Mouse (Mus musculus): ENCODE data around the gene Fer1l4. TPM values are rescaled to one million over a fixed set of nuclear protein-coding genes. Genes with fewer than 3 reads are reported as not detected.

Gene Fer1l4
- polyA plus RNA-seq, 1 experiment from 2014 or later, result not detected

DNA sequence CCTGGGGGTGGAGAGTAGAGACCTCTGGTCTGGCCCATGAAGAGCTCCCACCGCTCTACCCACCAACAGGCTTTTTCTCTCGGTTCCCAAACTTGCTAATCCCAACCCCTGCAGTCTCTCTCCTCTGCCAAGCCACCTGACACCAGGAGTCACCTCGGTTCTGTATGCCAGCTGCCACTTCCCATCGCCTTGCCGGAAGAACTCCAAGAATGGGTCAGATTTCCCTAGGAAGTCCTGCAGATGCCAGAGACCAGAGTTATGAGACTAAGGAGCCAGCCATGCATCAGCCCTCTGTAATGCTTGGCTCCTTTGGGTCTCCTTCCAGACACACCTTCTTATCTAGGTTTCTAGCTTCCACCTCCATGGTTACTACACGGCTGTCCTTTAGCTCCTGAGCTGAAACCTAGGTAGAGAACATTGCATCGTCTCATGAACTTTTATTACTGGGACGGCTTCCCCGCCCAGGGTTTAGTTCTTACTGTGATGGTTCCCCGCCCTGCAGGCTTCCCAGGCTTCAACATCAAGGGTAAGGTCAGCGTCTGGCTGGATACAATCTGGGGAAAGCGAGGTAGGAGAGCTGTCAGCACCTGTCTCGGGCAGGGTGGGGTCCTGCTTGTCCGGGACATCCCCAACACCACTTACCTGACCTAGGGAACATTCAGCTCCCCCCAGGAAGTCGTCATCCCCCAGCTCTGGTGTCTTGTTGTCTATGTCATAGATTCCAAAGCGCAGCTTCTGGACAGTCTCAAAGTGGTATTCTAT, 25.9 kb upstream of the Fer1l4 start:
- Histone ChIP-seq H3K4me3 (ENCODE audit: low read depth, low read length) (no peak overlapping the region), H3K4me2 (replicated peaks; ENCODE audit: low read depth, low read length) (no peak overlapping the region), H3K36me3 (ENCODE audit: control insufficient read depth, insufficient read depth, low read length) (peaks cover 23% of the 10 kb centered on the region; the same call in 1 of the 2 replicates), H3K27ac (ENCODE audit: low read depth, low read length) (no peak overlapping the region), H3K27me3 (ENCODE audit: control insufficient read depth, insufficient read depth, low read length) (no peaks in the 10 kb centered on the region), H3K4me1 (replicated peaks; ENCODE audit: control insufficient read depth, insufficient read depth, low read length) (no peaks in the 10 kb centered on the region), H3K9ac (ENCODE audit: low read depth, low read length) (no peak overlapping the region), H3K9me3 (ENCODE audit: control insufficient read depth, low read length) (no peaks in the 10 kb centered on the region)
- no peak for ATAC-seq (ENCODE audit: low FRiP score)
- 95% methylated on average over 16 of the region's 16 CpGs for WGBS
- DNase-seq (ENCODE audit: low spot score), result no peak

DNA sequence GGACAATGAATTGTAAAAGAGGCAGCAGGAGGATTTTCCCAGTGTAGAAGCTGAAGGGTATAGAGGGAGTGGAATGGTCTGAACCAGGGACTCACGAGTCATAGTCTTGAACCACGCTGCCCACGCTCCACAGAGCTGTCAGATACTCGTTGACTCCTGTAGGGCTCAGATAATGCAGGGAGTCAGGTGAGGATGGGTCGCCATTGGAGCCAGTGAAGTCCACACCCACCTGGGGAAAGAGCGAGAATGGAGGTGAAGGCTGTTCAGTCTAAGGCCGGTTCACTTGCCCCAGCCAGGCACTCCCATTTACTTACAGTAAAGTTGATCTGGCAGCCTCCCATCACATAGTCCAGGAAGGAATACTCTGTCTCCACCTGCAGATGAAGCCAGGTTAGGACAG, 24.7 kb upstream of the Fer1l4 start:
- Histone ChIP-seq H3K36me3 (ENCODE audit: control insufficient read depth, insufficient read depth, low read length) (peaks cover 25% of the 10 kb centered on the region; the same call in 1 of the 2 replicates), H3K4me3 (ENCODE audit: low read depth, low read length) (no peak overlapping the region), H3K27me3 (ENCODE audit: control insufficient read depth, insufficient read depth, low read length) (no peaks in the 10 kb centered on the region), H3K4me1 (replicated peaks; ENCODE audit: control insufficient read depth, insufficient read depth, low read length) (no peaks in the 10 kb centered on the region), H3K27ac (ENCODE audit: low read depth, low read length) (no peak overlapping the region), H3K9ac (ENCODE audit: low read depth, low read length) (no peak overlapping the region), H3K9me3 (ENCODE audit: control insufficient read depth, low read length) (no peaks in the 10 kb centered on the region), H3K4me2 (replicated peaks; ENCODE audit: low read depth, low read length) (no peak overlapping the region)
- 91% methylated on average over 7 of the region's 7 CpGs for WGBS
- ATAC-seq (ENCODE audit: low FRiP score) (no peak), DNase-seq (ENCODE audit: low spot score) (no peak)

DNA sequence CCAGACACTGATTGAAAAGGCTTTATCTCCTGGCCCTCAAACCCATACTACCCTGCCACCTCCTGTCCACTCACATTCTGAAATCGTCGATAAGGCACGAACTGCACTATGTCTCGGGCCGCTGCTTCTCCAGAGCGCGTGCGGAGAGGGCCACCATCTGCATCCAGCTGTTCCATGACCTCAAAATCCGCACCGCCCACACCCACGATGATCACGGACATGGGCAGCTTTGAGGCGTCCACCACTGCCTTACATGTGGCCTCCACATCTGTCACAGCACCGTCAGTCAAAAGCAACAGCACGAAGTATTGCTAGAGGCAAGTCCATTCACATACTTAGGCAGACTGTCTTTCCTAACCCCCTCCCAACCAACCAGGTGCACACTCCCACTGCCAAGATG, 21.0 kb upstream of the Fer1l4 start:
- no peak overlapping the region for H3K9ac ChIP-seq (ENCODE audit: low read depth, low read length)

DNA sequence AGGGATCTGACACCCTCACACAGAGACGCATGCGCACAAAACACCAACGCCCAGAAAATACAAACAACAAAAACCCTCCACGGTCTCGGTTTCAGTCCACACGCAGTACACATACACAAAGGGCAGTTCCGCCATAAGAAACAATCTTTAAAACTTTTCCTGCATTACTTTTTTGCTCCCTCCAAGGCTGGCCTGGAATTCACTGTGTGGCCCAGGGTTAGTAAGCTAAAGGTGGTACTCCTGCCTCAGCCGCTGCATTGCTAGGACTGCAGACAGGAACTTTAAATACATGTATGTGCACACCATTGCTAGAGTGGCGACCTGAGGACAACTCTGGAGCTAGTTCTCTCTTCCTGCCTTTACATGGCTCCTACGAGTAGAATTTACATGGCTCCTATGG, 18.5 kb upstream of the Fer1l4 start:
- Histone ChIP-seq H3K9me3 (ENCODE audit: control insufficient read depth, low read length) (no peaks in the 10 kb centered on the region), H3K4me3 (ENCODE audit: low read depth, low read length) (no peak overlapping the region), H3K36me3 (ENCODE audit: control insufficient read depth, insufficient read depth, low read length) (peaks cover 10% of the 10 kb centered on the region; the same call in 1 of the 2 replicates), H3K9ac (ENCODE audit: low read depth, low read length) (no peak overlapping the region), H3K4me2 (replicated peaks; ENCODE audit: low read depth, low read length) (no peak overlapping the region), H3K27ac (ENCODE audit: low read depth, low read length) (no peak overlapping the region), H3K4me1 (replicated peaks; ENCODE audit: control insufficient read depth, insufficient read depth, low read length) (no peaks in the 10 kb centered on the region), H3K27me3 (ENCODE audit: control insufficient read depth, insufficient read depth, low read length) (no peaks in the 10 kb centered on the region)
- DNase-seq (ENCODE audit: low spot score) (no peak), ATAC-seq (ENCODE audit: low FRiP score) (no peak)
- WGBS, result 96% methylated on average over 10 of the region's 10 CpGs

More for the DNA sequence above, 21.0 kb upstream of the Fer1l4 start:
- no peak for DNase-seq (ENCODE audit: low spot score)
- ATAC-seq (ENCODE audit: low FRiP score), result no peak
- H3K27me3 ChIP-seq (ENCODE audit: control insufficient read depth, insufficient read depth, low read length), result no peaks in the 10 kb centered on the region
- no peaks in the 10 kb centered on the region for H3K4me1 ChIP-seq (replicated peaks; ENCODE audit: control insufficient read depth, insufficient read depth, low read length)
- H3K36me3 ChIP-seq (ENCODE audit: control insufficient read depth, insufficient read depth, low read length), result peaks cover 27% of the 10 kb centered on the region; the same call in 1 of the 2 replicates
- H3K9me3 ChIP-seq (ENCODE audit: control insufficient read depth, low read length), result no peaks in the 10 kb centered on the region
- H3K27ac ChIP-seq (ENCODE audit: low read depth, low read length), result no peak overlapping the region
- H3K4me3 ChIP-seq (ENCODE audit: low read depth, low read length), result no peak overlapping the region
- H3K4me2 ChIP-seq (replicated peaks; ENCODE audit: low read depth, low read length), result no peak overlapping the region
- WGBS, result 97% methylated on average over 15 of the region's 15 CpGs

DNA sequence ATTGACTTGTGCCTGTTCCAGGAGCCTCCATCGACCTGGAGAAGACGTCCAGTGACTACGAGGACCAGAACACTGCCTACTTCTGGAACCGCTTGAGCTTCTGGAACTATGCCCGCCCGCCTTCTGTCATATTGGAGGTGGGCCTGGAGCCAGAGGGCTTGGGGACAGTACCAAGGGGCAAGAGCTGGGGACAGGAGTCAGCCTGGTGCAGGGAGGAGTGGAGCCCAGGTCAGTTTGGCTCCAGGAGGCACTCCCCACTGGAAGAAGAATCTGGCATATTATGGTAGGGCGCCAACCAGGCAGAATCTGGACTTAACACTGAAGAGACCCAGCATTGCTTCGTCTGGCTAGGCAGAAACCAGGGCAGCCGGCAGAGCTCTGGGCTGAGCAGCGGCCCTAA, 15.2 kb upstream of the Fer1l4 start:
- 97% methylated on average over 10 of the region's 10 CpGs for WGBS

DNA sequence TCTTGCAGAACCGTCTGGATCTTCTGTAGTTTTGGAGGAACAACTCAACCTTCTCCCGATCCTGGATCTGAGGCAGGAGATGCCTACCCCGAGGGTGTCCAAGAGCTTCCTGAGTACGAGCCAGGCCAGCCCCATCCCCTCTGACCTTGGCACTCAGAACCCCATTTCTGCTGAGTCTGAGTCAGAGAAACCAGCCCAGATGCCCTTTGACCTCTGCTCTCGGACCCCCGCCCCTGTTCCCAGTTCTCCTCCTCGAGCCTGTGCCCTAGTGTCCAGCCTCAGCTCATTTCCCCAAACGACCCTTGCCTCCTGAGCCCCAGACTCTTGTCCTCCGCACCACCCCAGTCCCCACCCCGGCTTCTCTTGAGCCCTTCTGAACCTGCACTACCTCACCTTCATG, 13.4 kb upstream of the Fer1l4 start:
- no peak overlapping the region for H3K27ac ChIP-seq (ENCODE audit: low read depth, low read length)

More for the DNA sequence above, 15.2 kb upstream of the Fer1l4 start:
- no peaks in the 10 kb centered on the region for H3K27me3 ChIP-seq (ENCODE audit: control insufficient read depth, insufficient read depth, low read length)
- H3K36me3 ChIP-seq (ENCODE audit: control insufficient read depth, insufficient read depth, low read length), result 0 out of 2 replicates have a peak, but pooled peaks cover 2% of the 10 kb centered on the region
- H3K9me3 ChIP-seq (ENCODE audit: control insufficient read depth, low read length), result no peaks in the 10 kb centered on the region
- no peak overlapping the region for H3K4me3 ChIP-seq (ENCODE audit: low read depth, low read length)
- H3K27ac ChIP-seq (ENCODE audit: low read depth, low read length), result no peak overlapping the region
- H3K4me2 ChIP-seq (replicated peaks; ENCODE audit: low read depth, low read length), result no peak overlapping the region
- no peak overlapping the region for H3K9ac ChIP-seq (ENCODE audit: low read depth, low read length)
- ATAC-seq (ENCODE audit: low FRiP score) (no peak), DNase-seq (ENCODE audit: low spot score) (no peak)
- H3K4me1 ChIP-seq (replicated peaks; ENCODE audit: control insufficient read depth, insufficient read depth, low read length), result no peaks in the 10 kb centered on the region

DNA sequence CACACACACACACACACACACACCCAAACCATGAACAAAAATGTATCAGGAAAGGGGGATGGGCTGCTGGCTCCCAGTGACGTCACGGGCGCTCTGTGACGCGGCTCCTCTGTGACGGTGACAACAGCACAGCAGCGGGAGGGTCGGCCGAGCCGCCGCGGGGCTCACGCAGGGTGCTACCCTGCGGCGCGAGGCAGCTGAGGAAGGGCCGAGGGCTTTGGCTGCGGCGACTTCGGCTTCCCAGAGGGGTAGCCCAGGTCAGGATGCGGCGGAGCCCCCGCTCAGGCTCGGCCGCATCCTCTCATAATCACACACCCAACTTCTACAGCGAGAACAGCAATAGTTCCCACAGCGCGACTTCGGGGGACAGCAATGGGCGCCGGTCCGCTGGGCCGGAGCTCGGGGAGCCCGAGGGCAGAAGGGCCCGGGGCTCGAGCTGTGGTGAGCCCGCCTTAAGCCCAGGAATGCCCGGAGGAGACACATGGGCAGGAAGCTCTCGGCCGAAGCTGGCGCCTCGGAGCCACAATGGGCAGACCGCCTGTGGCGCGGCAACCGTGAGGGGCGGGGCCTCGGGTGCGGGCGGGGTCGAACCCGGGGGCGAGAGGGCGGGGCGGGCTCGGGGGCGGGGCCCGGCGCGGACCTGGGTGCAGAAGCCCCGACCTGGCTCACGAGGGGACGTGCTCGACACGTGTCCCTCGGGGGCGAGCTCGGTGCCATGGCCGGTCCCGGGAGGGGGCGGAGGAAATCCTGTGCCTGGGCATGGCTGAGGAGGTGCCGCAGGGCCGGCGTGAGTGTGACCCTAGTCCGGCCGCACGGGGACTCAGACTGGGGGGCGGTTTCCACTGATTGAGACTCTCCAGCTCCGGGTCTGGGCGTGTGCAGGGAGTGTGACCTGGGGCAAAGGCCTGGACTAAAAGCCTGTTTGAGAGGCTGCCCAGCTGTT, 12.6 kb upstream of the Fer1l4 start, which contains the start of gene Spag4:
Gene Spag4 (plus strand): TSS at position 77 of the 943 bp plus-strand sequence.
- Histone ChIP-seq H3K9ac (ENCODE audit: low read depth, low read length) (peak within 1 kb of the TSS; percentile 80), H3K4me2 (replicated peaks; ENCODE audit: low read depth, low read length) (peak within 1 kb of the TSS; percentile 92), H3K9me3 (ENCODE audit: control insufficient read depth, low read length) (no peaks in the 10 kb centered on the region), H3K4me3 (ENCODE audit: low read depth, low read length) (peak within 1 kb of the TSS; percentile 67), H3K4me1 (replicated peaks; ENCODE audit: control insufficient read depth, insufficient read depth, low read length) (no peaks in the 10 kb centered on the region), H3K36me3 (ENCODE audit: control insufficient read depth, insufficient read depth, low read length) (no peaks in the 10 kb centered on the region), H3K27ac (ENCODE audit: low read depth, low read length) (peak within 1 kb of the TSS; percentile 66), H3K27me3 (ENCODE audit: control insufficient read depth, insufficient read depth, low read length) (no peaks in the 10 kb centered on the region)
- 1% methylated on average over 71 of the region's 81 CpGs for WGBS
- peak; percentile 81 for ATAC-seq (ENCODE audit: low FRiP score)
- peak; percentile 88 for DNase-seq (ENCODE audit: low spot score)

More for the DNA sequence above, 13.4 kb upstream of the Fer1l4 start:
- H3K36me3 ChIP-seq (ENCODE audit: control insufficient read depth, insufficient read depth, low read length), result 0 out of 2 replicates have a peak, but pooled peaks cover 2% of the 10 kb centered on the region
- H3K4me1 ChIP-seq (replicated peaks; ENCODE audit: control insufficient read depth, insufficient read depth, low read length), result no peaks in the 10 kb centered on the region
- DNase-seq (ENCODE audit: low spot score) (no peak), ATAC-seq (ENCODE audit: low FRiP score) (peak; percentile 34; the same call in 1 of the 2 replicates)
- H3K9ac ChIP-seq (ENCODE audit: low read depth, low read length), result peak overlapping the region; percentile 80; the same call in 1 of the 2 replicates
- H3K4me3 ChIP-seq (ENCODE audit: low read depth, low read length), result peak overlapping the region; percentile 67
- H3K4me2 ChIP-seq (replicated peaks; ENCODE audit: low read depth, low read length), result peak overlapping the region; percentile 92
- 29% methylated on average over 10 of the region's 10 CpGs for WGBS
- H3K27me3 ChIP-seq (ENCODE audit: control insufficient read depth, insufficient read depth, low read length), result no peaks in the 10 kb centered on the region
- no peaks in the 10 kb centered on the region for H3K9me3 ChIP-seq (ENCODE audit: control insufficient read depth, low read length)

DNA sequence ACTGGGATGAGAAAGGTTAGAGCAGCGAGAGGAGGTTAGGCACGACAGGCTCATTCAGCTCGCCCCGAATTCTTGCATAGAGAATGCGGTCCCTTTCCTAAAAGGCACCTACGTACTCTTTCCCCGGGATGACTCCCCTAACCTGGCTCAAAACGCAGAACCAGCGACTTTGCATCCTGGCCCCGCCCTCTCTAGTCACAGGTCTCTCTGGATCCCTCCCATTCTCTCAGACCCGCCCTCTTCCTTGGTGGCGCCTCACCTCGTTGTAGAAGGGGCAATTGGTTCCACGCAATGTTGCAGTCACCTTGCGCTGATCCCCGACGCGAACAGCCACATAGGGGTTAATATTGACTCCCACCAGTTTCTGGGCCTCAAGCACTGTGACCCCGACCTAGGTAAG, 4.8 kb downstream of the Fer1l4 start:
- H3K9me3 ChIP-seq (ENCODE audit: control insufficient read depth, low read length), result no peaks in the 10 kb centered on the region
- no peak overlapping the region; the same call in 1 of the 2 replicates for H3K4me2 ChIP-seq (replicated peaks; ENCODE audit: low read depth, low read length)
- ATAC-seq (ENCODE audit: low FRiP score) (no peak), DNase-seq (ENCODE audit: low spot score) (no peak)
- no peaks in the 10 kb centered on the region for H3K36me3 ChIP-seq (ENCODE audit: control insufficient read depth, insufficient read depth, low read length)
- WGBS, result 7% methylated on average over 19 of the region's 19 CpGs
- no peaks in the 10 kb centered on the region for H3K4me1 ChIP-seq (replicated peaks; ENCODE audit: control insufficient read depth, insufficient read depth, low read length)
- no peak overlapping the region for H3K4me3 ChIP-seq (ENCODE audit: low read depth, low read length)
- no peak overlapping the region for H3K9ac ChIP-seq (ENCODE audit: low read depth, low read length)
- H3K27me3 ChIP-seq (ENCODE audit: control insufficient read depth, insufficient read depth, low read length), result peaks cover 4% of the 10 kb centered on the region; the same call in 1 of the 2 replicates
- H3K27ac ChIP-seq (ENCODE audit: low read depth, low read length), result no peak overlapping the region
